Mouse (Mus musculus): ENCODE measurements around the gene Adgrv1.

The Adgrv1 gene

DNA sequence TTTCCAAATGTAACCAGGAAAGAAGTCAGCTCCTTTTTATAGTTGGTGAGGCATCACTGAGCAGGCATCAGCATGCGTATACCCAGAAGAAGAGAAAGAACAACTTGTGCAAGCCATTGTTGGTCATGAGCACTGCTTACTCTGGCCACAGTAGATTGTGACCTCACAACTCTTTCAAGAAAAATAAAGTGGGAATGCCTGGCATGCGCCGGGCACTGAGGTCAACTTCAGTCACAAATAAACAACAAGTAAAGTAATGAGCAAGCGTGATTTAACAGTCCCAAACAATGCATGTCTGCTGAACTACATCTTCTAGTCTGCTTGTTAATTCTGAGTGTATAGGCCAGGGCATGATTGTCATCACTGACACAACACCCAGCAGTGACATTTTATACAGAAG lies 499.6 kb downstream of the Adgrv1 start:
- no peak for DNase-seq

DNA sequence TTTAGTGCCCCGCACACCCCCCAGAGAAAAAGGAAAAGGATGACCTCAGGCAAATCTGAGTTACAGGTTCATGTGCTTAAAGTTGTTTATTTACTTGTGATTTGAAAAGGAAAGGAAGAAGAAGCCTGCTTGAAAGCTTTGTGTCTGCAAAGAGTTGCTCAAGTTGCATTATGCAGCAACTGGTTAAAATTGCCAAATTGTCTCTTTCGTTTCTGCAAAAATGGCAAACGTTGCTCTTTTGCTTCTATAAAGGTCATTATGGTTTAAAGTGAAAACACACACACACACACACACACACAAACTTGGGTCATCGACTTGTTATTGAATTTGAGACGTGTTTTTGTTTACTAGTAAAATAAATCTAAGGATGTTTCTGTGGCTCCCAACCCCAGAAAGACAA lies 500.3 kb downstream of the Adgrv1 start:
- DNase-seq = no peak

DNA sequence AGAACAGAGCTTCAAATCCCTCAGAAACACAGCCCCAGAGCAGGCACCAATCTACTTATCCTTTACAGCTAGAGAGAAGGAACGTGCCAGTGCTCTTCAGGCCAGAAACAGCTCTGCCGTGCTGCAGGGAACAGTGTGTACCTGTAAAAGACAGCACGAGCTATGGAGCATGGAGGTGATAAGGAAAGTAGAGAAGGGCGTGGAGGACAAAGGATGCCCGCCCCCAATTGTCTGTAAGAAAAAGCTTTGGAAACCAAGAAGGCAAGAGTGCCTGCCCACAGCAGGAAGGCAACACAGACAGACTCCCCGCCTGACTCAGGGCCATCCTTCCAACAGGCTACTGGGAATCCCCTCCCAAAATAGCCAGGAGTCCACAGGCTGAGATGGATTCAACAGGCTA lies 501.1 kb downstream of the Adgrv1 start:
- DNase-seq = no peak

DNA sequence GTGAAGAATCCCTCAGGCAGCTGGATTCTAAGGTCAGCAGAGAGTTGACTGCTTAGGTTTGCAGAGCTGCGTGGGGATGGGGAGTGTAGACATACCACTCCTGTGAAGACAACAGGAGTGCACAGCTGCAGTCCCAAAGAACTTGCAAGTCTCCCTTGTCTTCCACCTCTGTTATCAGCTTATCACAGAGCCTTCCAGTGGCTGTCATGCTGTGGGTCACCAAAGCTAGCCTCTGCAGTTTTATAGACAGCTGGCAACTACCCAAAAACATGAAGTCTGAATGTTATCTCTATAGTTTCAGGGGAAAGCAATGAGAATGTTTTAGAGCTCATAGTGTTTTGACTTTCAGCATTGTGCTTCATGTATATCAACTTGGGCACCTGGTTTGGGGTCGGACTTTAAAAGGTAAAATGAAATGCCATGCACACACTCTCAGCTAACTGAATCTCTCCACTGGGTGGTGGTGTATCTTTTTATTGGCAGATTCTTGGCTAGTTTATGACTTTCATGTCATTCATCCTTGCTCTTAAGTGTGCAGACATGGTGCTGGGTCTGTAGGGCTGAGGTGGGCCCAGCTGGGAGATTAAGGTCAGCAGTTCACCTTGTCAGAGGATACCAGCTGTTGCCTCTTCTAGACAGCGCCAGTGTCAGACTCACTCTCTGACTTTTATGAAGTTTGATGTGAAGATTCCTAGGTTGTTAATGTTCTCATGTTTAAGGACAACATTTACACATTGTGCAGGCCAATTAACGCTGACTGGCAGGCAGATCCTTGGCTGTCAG lies 502.0 kb downstream of the Adgrv1 start:
- DNase-seq = no peak

DNA sequence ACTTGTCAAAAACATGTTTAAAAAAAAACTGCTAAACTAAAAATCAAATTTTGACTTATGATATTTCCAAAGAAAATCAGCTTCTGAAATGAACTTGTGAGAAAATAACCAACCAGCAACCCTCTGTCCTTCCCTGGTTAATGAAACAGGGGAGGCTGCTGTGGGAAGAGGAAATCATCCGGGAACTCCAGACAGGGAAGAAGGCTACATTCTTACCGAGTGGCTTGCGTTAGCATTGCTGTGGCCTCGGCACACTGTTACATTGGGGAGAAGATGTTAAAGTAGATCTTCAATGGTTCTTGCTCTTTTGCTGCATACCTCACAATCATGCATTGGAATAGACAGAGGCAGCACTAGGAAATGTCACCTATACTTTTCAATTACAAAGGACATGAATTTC lies 507.1 kb downstream of the Adgrv1 start:
- no peak for DNase-seq

DNA sequence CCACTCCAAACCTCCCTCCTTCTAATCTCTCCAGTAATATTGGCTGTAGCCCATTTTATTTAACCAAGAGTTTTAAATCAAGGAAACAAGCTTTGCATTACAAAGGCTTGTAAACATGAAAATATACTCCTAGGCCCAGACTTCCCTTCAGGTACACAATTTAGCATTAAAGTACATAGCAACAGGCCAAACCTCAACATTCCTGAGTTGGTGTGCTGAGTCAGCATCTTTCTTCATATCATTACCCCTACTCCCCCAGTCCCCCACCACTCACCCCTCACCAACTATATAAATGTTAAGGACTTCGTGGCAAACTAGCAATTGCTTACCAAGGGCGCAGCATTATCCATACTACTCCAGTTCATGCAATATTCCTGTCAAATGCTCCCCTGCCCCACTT lies 510.7 kb downstream of the Adgrv1 start:
- no peak for DNase-seq

DNA sequence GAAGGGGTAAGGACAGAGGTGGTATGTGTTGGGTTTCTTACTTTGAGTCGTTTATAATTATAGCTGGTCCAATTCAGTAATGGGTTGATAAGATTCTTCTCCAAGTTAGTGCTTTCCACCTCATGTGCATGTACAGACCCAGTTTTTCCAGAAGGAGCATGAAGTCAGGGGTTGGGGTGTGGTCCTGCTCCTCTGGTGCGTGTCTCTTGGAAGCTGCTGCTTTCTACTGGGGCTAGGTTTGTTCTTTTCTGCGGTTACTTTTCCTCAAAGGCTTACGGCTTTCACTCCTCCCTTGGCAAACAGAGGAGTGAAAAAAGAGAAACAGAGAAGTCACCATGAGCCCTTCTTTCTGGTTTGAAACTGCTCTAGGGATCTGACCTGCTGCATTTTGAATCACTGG lies 522.5 kb downstream of the Adgrv1 start:
- no peak for DNase-seq

DNA sequence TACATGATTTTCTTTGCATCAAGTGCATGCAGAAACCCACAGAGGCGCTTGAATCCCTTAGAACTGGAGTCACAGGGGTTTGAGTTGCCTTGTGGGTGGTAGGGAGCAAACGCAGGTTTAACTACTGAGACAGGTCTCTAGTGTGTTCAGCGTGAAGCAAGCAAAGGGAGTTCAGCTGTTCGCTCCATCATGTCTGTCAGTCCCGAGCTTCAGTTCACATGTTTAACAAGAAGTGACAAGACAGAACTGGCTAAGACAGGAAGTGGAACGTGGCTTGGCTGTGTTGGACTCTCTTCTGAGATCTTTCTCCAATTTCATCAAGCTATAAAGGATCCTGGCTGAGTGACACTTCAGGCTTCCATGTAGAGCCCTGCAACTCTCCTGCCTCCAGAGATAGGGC lies 523.3 kb downstream of the Adgrv1 start:
- DNase-seq = no peak

DNA sequence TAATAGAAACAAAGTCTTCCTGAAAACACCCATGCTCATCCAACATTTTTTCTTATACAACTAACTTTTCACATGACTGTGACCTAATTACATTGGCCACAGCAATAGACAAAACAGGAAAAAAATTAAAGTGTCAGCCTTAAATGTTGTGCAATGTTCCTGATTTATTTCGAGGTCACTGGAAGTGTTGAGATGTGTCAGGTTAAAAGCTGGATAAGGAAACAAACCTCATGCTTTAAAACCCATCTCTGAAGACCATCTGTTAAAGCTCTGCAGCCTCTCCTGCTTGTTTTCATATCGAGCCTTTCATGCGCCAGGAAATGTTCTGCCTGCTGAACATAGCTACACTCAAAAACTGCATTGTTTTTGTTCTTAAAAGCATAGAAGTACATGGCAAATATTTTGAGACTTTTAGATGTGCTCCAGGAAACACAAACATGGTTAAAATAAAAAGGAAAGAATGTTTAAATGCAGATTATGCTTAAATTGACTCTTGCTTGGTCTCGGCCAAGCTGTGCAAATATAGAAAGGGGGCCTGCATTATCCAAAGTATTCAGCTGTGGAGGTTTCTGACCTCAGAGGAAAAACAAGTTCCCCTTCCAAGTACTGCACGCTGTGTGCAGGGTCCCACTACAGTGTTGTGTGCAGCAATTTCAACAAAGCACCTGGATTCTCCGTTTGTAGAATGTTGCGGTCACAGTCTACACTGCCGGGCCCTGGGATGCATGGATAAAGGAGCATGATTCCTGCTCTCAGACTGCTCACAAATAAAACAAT lies 524.2 kb downstream of the Adgrv1 start:
- no peak for DNase-seq

DNA sequence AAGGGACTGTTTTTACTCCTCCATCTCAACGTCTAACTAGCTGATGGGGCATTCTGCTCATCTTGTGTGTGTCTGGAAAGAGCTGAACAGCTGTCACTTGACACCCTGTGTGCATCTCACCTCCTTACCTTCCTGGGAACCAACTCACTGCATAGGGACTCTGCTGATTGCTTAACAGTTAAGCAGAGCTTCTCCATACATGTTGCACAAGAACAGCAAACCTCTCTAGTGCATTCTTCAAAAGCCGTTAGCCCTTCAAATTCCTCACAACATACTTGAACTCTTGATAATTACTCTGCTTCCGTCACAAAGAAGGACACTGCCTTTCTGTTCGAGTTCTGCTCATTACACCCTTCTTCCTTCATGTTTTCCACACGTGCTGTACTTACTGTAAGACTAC lies 525.5 kb downstream of the Adgrv1 start:
- no peak for DNase-seq

DNA sequence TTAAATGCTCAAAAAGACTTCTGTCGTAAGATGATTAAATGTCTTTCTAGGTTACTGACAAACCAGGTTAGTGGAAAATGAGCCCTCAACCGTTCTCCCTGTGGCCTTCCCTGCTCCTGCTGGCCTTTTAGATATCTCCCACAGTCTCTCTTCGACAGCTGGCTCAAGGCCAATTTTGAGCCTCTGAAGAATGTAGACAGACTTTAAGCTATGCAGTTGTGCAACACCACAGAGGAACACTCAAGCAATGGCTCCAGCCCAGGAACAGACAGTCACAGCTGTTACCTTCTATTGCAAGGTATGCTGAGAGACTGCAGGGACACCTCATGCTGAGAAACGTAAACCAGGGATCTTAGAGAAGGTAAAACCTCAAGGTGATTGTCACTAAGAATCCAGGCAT lies 529.2 kb downstream of the Adgrv1 start:
- peak in 1 of 2 experiments; percentile 7 for DNase-seq

DNA sequence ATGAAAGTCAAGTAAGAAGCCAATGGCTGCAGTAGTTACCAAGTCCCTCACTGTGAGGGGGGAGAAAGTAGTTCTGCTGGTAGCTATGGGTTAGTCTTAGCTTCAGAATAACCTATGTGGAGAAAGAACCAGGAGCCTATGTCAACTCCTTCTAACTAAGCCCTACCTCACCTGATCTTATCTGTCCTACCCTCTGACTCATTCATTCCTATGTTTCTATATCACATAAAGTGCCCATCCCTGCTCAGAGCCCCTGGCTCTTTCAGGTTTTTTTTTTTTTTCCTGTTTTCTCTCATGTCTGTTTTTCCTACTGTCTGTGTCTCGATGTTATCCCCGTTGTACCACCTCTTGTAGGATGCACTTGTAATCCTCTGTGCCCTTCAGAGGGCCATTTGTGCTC lies 536.5 kb downstream of the Adgrv1 start:
- no peak for DNase-seq

DNA sequence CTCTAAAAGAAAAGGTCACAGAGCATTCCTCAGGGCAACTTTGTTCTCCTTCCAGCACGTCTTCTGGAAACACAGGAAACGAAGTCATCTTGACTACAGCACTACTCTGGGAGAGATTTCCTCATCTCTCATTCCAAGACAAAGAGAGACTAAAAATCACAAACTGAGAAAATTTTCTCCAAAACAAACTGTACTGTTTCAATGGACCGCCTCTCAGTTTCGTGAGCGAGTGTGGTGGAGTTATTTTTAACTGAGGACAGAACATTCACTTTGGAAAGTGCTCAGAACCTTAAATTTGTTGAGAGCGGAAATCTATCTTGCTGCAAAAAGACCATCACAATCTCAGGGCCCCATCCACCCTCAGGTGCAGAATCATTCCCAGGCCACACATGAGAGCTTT lies 538.4 kb downstream of the Adgrv1 start:
- no peak for DNase-seq

DNA sequence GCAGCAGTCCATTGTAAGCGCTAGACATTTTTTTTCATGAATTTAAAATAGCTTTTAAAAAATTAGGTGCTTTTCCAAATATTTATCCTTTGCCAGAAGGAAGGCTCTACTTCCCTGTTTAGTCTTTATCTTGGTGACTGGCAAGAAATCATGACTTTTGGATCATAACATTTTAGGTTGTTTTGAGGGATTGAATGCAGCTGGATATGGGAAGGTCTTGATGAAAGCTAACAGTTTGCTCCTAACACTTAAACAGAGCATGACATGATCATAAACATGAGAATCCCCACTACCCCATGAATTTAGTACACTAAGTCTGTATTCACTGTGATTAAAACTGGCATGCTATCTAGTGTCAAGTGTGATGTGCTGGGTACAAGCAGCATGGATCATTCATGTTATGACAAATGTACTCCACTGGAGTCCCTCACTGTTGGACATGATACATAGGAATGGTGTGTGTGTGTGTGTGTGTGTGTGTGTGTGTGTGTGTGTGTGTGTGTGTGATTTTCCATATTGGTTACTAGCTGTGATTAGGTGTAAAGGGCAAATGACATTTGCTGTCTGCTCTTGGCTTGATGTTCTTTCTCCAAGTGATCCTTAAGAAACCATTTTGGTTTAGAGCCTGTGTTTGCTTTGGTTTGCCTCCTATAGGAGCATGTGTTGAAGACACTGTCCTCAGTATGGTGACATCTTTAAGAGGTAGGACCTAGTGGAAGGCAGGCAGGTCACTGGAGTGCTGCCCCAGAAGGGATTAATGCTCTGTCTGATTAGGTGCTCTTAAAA lies 542.7 kb downstream of the Adgrv1 start:
- no peak for DNase-seq

DNA sequence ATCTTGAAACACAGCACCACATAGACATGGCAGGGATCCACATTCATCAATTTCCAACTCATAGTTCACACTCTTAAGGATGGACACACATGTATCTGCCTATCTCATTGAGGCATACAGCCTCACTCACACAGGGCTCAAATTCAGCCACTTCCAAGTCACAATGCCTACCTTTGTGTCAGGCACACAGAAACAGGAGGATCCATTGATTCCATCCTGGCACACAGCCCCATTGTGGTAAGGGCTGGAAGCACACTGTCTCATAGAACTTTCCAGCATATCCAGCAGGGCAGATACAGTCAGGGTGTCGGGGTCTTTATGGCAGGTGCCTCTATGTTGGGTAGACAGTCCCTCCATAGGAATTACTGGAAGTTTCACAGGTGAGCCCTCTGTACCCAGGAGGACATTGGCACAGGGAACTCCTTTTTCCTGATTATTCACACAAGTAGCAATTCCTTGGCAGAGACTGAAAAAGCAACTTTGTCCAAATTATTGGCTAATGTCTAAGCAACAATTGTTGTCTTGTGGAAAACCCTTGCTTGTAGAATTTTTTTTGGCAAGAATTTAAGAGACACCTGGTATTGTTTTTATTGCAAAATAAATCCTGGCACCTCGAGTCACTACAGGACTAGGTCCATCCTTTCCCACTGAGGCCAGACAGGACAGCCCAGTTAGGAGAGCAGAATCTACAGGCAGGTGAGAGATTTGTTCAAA lies 545.8 kb downstream of the Adgrv1 start:
- peak; percentile 4 to 5 for DNase-seq

DNA sequence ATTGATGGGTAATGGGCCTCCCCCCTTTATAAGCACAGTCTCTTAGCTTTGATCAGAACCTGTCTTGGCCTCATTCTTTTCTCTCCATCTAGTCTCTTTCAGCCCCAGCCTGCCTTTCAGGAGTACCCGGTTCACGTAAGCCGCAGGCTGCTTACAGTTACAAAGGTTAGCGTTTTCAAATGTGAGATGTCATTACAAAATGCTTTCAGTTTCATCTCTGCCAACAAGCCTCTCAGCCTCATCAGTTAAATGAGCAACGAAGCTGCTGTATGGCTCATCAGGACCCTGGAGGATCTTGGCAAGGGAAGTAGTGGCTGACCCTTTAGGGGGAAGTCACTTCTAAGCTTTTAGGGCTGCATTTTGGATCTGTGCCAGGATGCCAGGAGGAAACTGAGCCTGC lies 560.7 kb downstream of the Adgrv1 start:
- DNase-seq = no peak

DNA sequence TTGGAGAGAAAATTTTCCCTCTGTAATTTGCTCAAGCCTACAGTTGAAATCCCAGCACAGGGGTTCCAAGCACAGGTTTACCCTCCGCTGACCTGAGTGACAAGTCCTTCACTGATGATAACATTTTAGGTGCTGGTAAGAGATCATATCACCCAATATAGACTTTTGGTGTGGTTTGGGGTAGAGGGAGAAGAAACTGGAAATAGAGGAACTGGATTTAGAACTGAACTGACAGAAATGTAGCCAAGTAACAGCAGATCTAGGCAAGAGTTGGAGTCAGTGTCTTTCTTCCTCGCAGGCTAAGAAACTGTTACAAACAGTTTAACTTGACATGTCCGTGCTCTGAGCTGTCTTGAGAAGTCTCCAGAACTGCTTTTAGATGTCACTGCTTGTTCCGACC lies 581.5 kb downstream of the Adgrv1 start:
- no peak for DNase-seq

DNA sequence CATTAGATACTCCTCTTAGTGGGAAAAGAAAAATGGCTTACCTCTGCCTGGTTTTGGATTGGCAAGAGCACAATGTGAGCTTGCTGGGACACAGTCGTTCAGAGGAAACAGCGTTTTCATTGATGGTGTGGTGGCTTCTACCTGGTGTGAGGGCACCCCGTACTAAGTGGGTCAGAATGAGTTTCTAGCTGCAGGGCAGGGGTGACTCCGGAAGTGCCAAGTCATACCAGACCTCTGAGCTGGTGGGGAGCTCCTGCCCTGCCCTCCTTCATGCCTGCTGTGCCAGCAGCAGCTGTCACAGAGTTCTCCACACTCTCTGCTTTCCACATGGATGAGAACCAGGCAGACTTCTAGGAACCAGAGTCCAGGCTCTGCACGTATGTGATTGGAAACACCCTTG lies 582.0 kb downstream of the Adgrv1 start:
- DNase-seq = no peak

DNA sequence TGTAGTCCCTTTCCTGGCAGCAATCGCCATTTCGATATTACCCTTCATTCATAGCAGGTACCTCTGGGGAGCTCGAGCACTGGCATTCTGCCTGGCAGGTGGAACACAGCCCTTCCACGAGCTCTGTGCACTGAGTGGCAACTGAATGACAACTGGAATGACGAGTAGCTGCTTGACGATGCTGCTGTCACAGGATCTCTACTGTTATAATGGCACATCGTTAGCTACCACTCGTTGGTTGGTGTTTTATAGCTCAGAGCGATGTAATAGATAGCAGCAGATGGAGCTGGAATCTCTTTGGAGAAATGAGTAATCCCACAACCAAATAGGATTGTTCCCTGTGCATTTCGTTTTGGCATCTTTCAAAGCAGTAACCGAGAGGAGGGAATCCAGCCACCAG lies 587.6 kb downstream of the Adgrv1 start:
- no peak for DNase-seq
